Mouse (Mus musculus) mesoderm, embryonic 11.5 days (tissue): ENCODE data around the gene Fstl3.
A peak's percentile ranks its signal among the peaks of the same experiment; 100 is the strongest.

Experiments used
- DNase-seq: peaks from one replicate; pipeline ENCODE4 v3.0.0-alpha.2; 2012; ENCODE audit warnings: low read depth, low spot score

Gene Fstl3

GRCm38 (mm10) chr10:79788386-79789158 lies 11.5 kb downstream of the Fstl3 start:
- peak; percentile 81 for DNase-seq

GRCm38 (mm10) chr10:79789581-79789980 lies 12.5 kb downstream of the Fstl3 start:
- DNase-seq = no peak

- DNase-seq = no peak
These were observed 13.8 kb downstream of the Fstl3 start, which contains the start of gene Prss57 for GRCm38 (mm10) chr10:79790861-79791260. Gene Prss57, minus strand, starts transcription at chr10:79790961.

DNA sequence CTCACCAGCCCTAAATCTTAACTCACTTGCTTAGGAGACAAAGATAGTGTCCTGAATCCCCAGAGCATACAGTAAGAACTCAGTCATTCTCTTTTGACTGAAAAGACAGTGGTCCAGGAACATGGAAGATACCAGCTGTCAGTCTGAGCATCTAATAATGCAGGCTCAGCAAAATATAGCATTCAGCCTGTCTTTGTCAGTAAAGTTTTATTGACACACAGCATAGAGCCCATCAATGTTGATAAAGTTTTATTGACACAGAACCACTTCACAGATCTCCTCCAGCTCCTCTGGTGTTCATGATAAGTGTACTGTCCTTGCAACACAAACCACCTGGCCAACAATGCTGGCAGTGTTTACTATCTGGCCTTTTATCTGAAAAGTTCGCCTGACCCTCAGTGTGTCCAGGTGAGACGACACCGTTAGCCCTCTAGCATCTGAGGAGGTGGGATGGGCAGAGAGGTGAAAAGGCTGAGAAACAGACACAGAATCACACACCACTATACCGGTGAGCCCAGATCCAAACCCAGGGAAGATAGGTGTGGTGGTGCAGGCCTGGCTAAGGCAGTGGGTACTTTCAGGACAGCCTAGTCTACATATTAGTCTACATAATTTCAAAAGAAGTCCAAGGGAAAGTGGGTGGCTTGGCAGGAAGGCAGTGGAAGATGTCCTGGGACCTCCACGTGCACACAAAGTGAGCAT lies 15.4 kb downstream of the Fstl3 start:
- DNase-seq = no peak

GRCm38 (mm10) chr10:79793051-79793737 lies 16.1 kb downstream of the Fstl3 start, which contains the start of gene Palm:
Gene Palm, plus strand, starts transcription at chr10:79793572.
- DNase-seq = peak; percentile 84

DNA sequence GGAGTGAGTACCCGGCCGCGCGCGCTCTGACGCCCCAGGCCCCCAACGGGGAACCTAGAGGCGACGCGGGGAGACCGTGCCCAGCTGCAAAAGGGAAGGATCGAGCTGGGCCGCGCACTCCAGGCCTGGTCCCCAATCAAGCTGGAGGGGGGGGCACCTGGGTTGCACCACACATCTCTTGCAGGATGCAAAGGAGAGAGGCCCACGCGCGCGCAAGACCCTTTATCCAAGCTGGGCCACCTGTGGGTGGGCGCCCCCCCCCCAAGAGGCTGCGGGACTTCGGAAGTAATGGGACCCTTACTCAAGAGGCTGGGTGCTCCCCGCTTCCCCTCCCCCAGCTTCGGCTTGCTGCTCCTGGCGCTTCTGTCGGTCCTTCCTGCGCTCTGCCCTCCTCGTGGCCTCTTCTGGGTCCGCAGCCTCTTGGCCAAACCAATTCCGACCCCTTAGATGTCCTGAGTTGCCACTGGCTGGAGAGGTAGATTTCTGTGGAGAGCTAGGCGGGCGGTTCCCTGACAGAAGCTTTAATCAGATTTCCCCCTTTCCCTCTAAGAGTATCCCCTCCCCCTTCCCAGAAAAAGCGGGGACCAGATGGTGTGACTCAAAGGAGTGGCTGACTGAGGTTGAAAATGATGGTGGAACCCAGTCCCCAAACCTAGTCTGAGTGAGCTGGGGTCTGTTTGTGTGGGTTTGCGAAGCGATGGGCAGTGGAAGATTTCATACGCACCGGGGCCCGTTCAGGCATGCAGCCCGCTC lies 16.8 kb downstream of the Fstl3 start:
- peak; percentile 40 for DNase-seq

GRCm38 (mm10) chr10:79794491-79794931 lies 17.4 kb downstream of the Fstl3 start:
- no peak for DNase-seq

GRCm38 (mm10) chr10:79795905-79796304 lies 18.8 kb downstream of the Fstl3 start:
- DNase-seq = no peak

GRCm38 (mm10) chr10:79797326-79797725 lies 20.3 kb downstream of the Fstl3 start:
- peak; percentile 19 for DNase-seq

DNA sequence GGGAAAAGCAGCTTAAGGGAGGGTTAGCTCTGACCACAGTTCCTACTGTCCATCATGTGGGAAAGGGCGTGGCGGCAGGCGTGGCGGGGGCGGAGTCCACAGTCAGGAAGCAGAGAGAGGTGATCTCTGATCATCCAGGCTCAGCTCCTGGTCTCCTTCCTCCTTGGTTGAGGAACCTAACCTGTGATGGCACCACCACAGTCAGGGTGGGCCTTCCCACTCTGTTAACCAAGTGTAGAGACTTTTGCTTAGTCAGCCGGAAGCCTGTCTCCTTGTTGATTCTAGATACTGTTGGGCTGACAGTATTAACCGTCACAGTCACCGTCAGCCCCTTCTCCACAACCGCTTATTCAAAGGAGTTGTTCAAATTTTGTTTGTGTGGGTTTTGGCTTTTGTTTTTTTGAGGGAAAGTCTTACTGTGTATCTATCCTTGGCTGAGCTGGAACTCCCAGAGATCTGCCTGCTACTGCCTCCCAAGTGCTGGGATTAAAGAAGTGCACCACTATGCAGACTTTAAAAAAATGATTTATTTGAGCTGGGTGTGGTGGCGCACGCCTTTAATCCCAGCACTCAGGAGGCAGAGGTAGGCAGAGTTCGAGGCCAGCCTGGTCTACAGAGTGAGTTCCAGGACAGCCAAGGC lies 21.3 kb downstream of the Fstl3 start:
- no peak for DNase-seq

- DNase-seq = no peak
These were observed 23.4 kb downstream of the Fstl3 start for GRCm38 (mm10) chr10:79800508-79800907.

- no peak for DNase-seq
These were observed 24.8 kb downstream of the Fstl3 start for GRCm38 (mm10) chr10:79801837-79802236.

DNA sequence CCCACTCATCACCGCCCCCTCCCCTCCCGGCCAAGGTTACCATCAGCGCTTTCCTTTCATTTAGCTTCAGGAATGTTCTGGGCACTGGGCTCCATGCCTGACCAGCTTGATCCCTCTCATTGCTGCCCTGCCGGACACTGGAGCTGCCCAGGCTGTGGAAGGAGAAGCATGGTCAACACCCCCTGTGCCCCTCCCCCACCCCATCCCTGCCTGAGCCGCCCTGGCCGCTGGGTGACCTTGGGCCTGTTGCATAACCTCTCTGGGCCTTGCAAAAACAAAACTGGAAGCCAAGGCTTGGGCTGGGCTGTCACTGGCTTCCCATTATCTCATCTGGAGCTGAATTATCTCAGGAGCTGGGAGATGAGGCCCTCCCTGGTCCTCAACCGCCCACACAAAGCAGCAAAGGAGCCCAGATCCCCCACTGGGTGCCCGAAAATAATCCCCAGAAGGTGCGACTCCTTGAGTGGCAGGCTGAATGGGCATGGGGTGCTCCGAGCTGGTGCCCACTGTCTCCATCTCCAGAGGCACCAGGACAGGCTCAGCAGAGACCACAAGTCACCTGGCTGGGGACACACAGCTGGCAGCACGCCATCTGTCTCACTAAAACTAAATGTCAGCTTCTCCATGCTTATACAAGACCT lies 25.4 kb downstream of the Fstl3 start:
- DNase-seq = no peak

DNA sequence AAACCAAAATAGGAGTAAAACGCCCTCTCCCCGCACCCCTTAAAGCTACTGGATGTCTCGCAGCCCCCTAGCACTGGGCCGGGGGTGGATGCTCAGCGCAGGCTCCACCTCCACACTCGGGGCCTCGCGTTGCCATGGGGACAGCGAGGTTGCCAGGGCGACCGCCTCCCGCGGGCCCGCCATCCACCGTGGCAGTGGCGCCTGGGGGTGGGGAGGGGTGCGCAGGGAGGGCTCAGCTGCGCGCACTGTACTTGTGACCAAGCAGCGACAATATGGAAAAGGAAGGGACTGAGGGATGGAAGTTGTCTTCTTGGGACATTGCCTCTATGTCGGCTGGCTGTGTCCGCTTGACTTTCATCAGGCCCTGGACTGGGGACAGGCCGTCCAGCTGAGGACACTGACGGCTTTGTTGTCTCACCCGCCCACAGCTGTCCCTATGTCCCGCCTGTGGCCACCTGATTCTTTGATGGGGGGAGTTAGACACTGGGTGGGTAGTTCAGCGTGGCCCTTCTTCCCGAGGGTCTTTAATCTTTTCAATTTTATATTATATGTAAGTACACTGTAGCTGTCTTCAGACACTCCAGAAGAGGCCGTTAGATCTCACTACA lies 26.7 kb downstream of the Fstl3 start:
- DNase-seq = peak; percentile 88

- DNase-seq = no peak
These were observed 28.6 kb downstream of the Fstl3 start for GRCm38 (mm10) chr10:79805636-79806035.

DNA sequence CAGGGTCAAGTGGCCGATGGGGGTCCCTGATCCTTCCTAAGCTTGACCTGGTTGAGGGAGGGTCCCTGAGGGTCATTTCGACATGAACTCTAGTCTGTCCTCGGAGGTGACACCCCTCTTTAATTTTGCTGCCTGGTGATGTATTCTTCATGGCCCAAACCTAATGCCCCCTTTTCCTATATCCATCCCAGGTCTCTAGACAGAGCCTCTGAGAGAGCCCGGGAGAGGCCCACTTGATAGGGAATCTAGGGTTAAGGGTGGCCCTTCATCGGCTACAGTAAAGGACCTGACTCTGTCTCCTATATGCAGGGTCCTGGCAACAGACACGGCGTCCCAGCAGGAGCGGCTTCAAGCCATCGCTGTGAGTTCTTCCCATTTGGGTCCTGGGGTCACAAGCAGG lies 29.3 kb downstream of the Fstl3 start:
- no peak for DNase-seq

DNA sequence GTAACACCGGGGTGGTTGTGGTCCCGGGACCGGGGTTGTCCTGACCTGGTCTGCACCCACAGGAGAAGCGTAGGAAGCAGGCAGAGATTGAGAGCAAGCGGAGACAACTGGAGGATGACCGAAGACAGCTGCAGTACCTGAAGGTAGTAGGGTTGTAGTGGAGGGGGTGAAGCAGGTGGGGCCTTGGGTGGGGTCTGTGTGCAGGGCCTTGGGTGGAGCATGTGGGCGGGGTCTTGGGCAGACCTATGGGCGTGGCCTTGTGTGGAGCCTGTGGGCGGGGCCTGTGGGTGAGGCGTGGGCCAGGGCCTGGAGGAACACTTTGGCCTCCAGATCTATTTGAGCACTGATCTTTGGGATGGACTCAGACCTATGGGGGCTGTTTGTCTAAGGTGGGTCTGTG lies 29.9 kb downstream of the Fstl3 start:
- DNase-seq = no peak

DNA sequence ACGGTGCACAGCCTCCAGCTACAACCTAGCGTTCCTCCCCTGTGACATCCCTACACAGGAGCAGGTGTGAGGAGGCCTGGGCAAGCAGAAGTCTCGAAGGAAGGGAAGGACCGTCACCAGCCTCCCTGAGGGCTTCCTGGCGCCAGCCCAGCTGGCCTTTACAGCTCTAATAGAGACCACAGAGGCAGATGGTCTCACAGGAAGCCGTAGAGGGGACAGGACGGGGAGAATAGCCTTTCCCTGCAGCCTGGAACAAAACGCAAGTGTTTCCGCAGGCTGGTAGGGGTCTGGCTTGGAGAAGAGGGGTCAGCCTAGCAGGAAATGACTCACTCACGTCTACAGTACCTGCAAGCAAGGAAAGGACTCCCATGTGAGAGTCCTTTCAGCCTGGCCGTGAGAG lies 30.8 kb downstream of the Fstl3 start:
- peak; percentile 24 for DNase-seq

- DNase-seq = no peak
These were observed 31.7 kb downstream of the Fstl3 start for GRCm38 (mm10) chr10:79808728-79809127.
